Mouse (Mus musculus): Measurements from ENCODE around the gene Polr2e. TPM values are rescaled to one million over a fixed set of nuclear protein-coding genes. Genes with fewer than 3 reads are reported as not detected.

Gene Polr2e
- polyA plus RNA-seq, 1 experiment from 2014 or later = 248 TPM

GRCm38 (mm10) chr10:80028521-80028846 lies 11.1 kb downstream of the Polr2e start:
- no peak for ATAC-seq (ENCODE audit: low FRiP score, low TSS enrichment)
- 92% methylated on average over 13 of the region's 13 CpGs for WGBS
- no peak overlapping the region for H3K4me2 ChIP-seq (replicated peaks; ENCODE audit: low read depth, low read length)

GRCm38 (mm10) chr10:80027681-80028520 lies 11.7 kb downstream of the Polr2e start:
- H3K36me3 ChIP-seq (ENCODE audit: insufficient read depth, low read length) = no peaks in the 10 kb centered on the region
- 72% methylated on average over 20 of the region's 20 CpGs for WGBS
- H3K4me2 ChIP-seq (replicated peaks; ENCODE audit: low read depth, low read length) = no peak overlapping the region

More at GRCm38 (mm10) chr10:80028521-80028846, 11.1 kb downstream of the Polr2e start:
- H3K27me3 ChIP-seq (ENCODE audit: insufficient read depth, low read length) = no peaks in the 10 kb centered on the region
- no peak overlapping the region for H3K27ac ChIP-seq (ENCODE audit: low read length)
- no peaks in the 10 kb centered on the region for H3K36me3 ChIP-seq (ENCODE audit: insufficient read depth, low read length)
- peaks cover 14% of the 10 kb centered on the region for H3K4me1 ChIP-seq (ENCODE audit: insufficient read depth, low read length)
- no peak overlapping the region for H3K9ac ChIP-seq (replicated peaks; ENCODE audit: low read length)
- no peaks in the 10 kb centered on the region for H3K9me3 ChIP-seq (ENCODE audit: low read length)
- H3K4me3 ChIP-seq (ENCODE audit: low read length) = no peak overlapping the region

GRCm38 (mm10) chr10:80025889-80026288 lies 13.7 kb downstream of the Polr2e start:
- WGBS = 59% methylated on average over 12 of the region's 12 CpGs
- Histone ChIP-seq H3K27me3 (ENCODE audit: insufficient read depth, low read length) (no peaks in the 10 kb centered on the region), H3K4me1 (ENCODE audit: insufficient read depth, low read length) (no peaks in the 10 kb centered on the region), H3K9ac (replicated peaks; ENCODE audit: low read length) (no peak overlapping the region), H3K4me3 (ENCODE audit: low read length) (no peak overlapping the region), H3K36me3 (ENCODE audit: insufficient read depth, low read length) (no peaks in the 10 kb centered on the region), H3K9me3 (ENCODE audit: low read length) (no peaks in the 10 kb centered on the region), H3K27ac (ENCODE audit: low read length) (no peak overlapping the region), H3K4me2 (replicated peaks; ENCODE audit: low read depth, low read length) (no peak overlapping the region)
- ATAC-seq (ENCODE audit: low FRiP score, low TSS enrichment) = peak; percentile 20; the same call in 1 of the 2 replicates

More at GRCm38 (mm10) chr10:80027681-80028520, 11.7 kb downstream of the Polr2e start:
- ATAC-seq (ENCODE audit: low FRiP score, low TSS enrichment) = no peak
- H3K9me3 ChIP-seq (ENCODE audit: low read length) = no peaks in the 10 kb centered on the region
- no peak overlapping the region for H3K4me3 ChIP-seq (ENCODE audit: low read length)
- no peak overlapping the region for H3K27ac ChIP-seq (ENCODE audit: low read length)
- peaks cover 9% of the 10 kb centered on the region for H3K4me1 ChIP-seq (ENCODE audit: insufficient read depth, low read length)
- no peak overlapping the region for H3K9ac ChIP-seq (replicated peaks; ENCODE audit: low read length)
- no peaks in the 10 kb centered on the region for H3K27me3 ChIP-seq (ENCODE audit: insufficient read depth, low read length)

- no peaks in the 10 kb centered on the region for H3K4me1 ChIP-seq (ENCODE audit: insufficient read depth, low read length)
- H3K4me3 ChIP-seq (ENCODE audit: low read length) = no peak overlapping the region
- no peak overlapping the region for H3K4me2 ChIP-seq (replicated peaks; ENCODE audit: low read depth, low read length)
- no peak for ATAC-seq (ENCODE audit: low FRiP score, low TSS enrichment)
- H3K9me3 ChIP-seq (ENCODE audit: low read length) = no peaks in the 10 kb centered on the region
- H3K36me3 ChIP-seq (ENCODE audit: insufficient read depth, low read length) = no peaks in the 10 kb centered on the region
- no peaks in the 10 kb centered on the region for H3K27me3 ChIP-seq (ENCODE audit: insufficient read depth, low read length)
- no peak overlapping the region for H3K9ac ChIP-seq (replicated peaks; ENCODE audit: low read length)
- no peak overlapping the region for H3K27ac ChIP-seq (ENCODE audit: low read length)
- WGBS = 68% methylated on average over 10 of the region's 10 CpGs
These were observed 14.1 kb downstream of the Polr2e start for GRCm38 (mm10) chr10:80025463-80025862.

GRCm38 (mm10) chr10:80025044-80025347 lies 14.6 kb downstream of the Polr2e start:
- no peaks in the 10 kb centered on the region for H3K27me3 ChIP-seq (ENCODE audit: insufficient read depth, low read length)
- peaks cover 5% of the 10 kb centered on the region; the same call in 1 of the 2 replicates for H3K4me1 ChIP-seq (ENCODE audit: insufficient read depth, low read length)
- no peaks in the 10 kb centered on the region for H3K9me3 ChIP-seq (ENCODE audit: low read length)
- WGBS = 63% methylated on average over 4 of the region's 4 CpGs
- no peak overlapping the region for H3K4me3 ChIP-seq (ENCODE audit: low read length)
- H3K27ac ChIP-seq (ENCODE audit: low read length) = no peak overlapping the region
- H3K4me2 ChIP-seq (replicated peaks; ENCODE audit: low read depth, low read length) = no peak overlapping the region
- ATAC-seq (ENCODE audit: low FRiP score, low TSS enrichment) = no peak
- H3K36me3 ChIP-seq (ENCODE audit: insufficient read depth, low read length) = no peaks in the 10 kb centered on the region
- no peak overlapping the region for H3K9ac ChIP-seq (replicated peaks; ENCODE audit: low read length)

GRCm38 (mm10) chr10:80024229-80025043 lies 15.2 kb downstream of the Polr2e start:
- Histone ChIP-seq H3K4me3 (ENCODE audit: low read length) (no peak overlapping the region), H3K36me3 (ENCODE audit: insufficient read depth, low read length) (no peaks in the 10 kb centered on the region), H3K27me3 (ENCODE audit: insufficient read depth, low read length) (no peaks in the 10 kb centered on the region), H3K27ac (ENCODE audit: low read length) (no peak overlapping the region), H3K4me1 (ENCODE audit: insufficient read depth, low read length) (peaks cover 6% of the 10 kb centered on the region; the same call in 1 of the 2 replicates), H3K9ac (replicated peaks; ENCODE audit: low read length) (no peak overlapping the region), H3K4me2 (replicated peaks; ENCODE audit: low read depth, low read length) (no peak overlapping the region), H3K9me3 (ENCODE audit: low read length) (no peaks in the 10 kb centered on the region)
- no peak for ATAC-seq (ENCODE audit: low FRiP score, low TSS enrichment)
- WGBS = 78% methylated on average over 15 of the region's 15 CpGs

- H3K9me3 ChIP-seq (ENCODE audit: low read length) = no peaks in the 10 kb centered on the region
- WGBS = 76% methylated on average over 5 of the region's 5 CpGs
- H3K9ac ChIP-seq (replicated peaks; ENCODE audit: low read length) = no peak overlapping the region
- no peaks in the 10 kb centered on the region for H3K36me3 ChIP-seq (ENCODE audit: insufficient read depth, low read length)
- H3K27ac ChIP-seq (ENCODE audit: low read length) = no peak overlapping the region
- H3K27me3 ChIP-seq (ENCODE audit: insufficient read depth, low read length) = no peaks in the 10 kb centered on the region
- no peak overlapping the region for H3K4me3 ChIP-seq (ENCODE audit: low read length)
- ATAC-seq (ENCODE audit: low FRiP score, low TSS enrichment) = no peak
- H3K4me1 ChIP-seq (ENCODE audit: insufficient read depth, low read length) = peaks cover 12% of the 10 kb centered on the region
- no peak overlapping the region for H3K4me2 ChIP-seq (replicated peaks; ENCODE audit: low read depth, low read length)
These were observed 15.8 kb downstream of the Polr2e start for GRCm38 (mm10) chr10:80023758-80024157.

GRCm38 (mm10) chr10:80022806-80023205 lies 16.8 kb downstream of the Polr2e start:
- Histone ChIP-seq H3K4me3 (ENCODE audit: low read length) (no peak overlapping the region), H3K36me3 (ENCODE audit: insufficient read depth, low read length) (no peaks in the 10 kb centered on the region), H3K4me1 (ENCODE audit: insufficient read depth, low read length) (peaks cover 16% of the 10 kb centered on the region), H3K4me2 (replicated peaks; ENCODE audit: low read depth, low read length) (no peak overlapping the region), H3K27ac (ENCODE audit: low read length) (no peak overlapping the region), H3K9me3 (ENCODE audit: low read length) (no peaks in the 10 kb centered on the region), H3K9ac (replicated peaks; ENCODE audit: low read length) (no peak overlapping the region), H3K27me3 (ENCODE audit: insufficient read depth, low read length) (no peaks in the 10 kb centered on the region)
- no peak for ATAC-seq (ENCODE audit: low FRiP score, low TSS enrichment)
- 94% methylated on average over 8 of the region's 8 CpGs for WGBS

GRCm38 (mm10) chr10:80022164-80022563 lies 17.4 kb downstream of the Polr2e start:
- H3K36me3 ChIP-seq (ENCODE audit: insufficient read depth, low read length) = no peaks in the 10 kb centered on the region

GRCm38 (mm10) chr10:80021320-80021641 lies 18.3 kb downstream of the Polr2e start:
- H3K27me3 ChIP-seq (ENCODE audit: insufficient read depth, low read length) = no peaks in the 10 kb centered on the region
- no peak overlapping the region for H3K27ac ChIP-seq (ENCODE audit: low read length)
- WGBS = 83% methylated on average over 11 of the region's 13 CpGs
- no peak for ATAC-seq (ENCODE audit: low FRiP score, low TSS enrichment)
- H3K4me1 ChIP-seq (ENCODE audit: insufficient read depth, low read length) = peaks cover 16% of the 10 kb centered on the region
- H3K9me3 ChIP-seq (ENCODE audit: low read length) = no peaks in the 10 kb centered on the region
- H3K36me3 ChIP-seq (ENCODE audit: insufficient read depth, low read length) = no peaks in the 10 kb centered on the region
- H3K4me3 ChIP-seq (ENCODE audit: low read length) = no peak overlapping the region
- H3K4me2 ChIP-seq (replicated peaks; ENCODE audit: low read depth, low read length) = no peak overlapping the region
- no peak overlapping the region for H3K9ac ChIP-seq (replicated peaks; ENCODE audit: low read length)

More at GRCm38 (mm10) chr10:80022164-80022563, 17.4 kb downstream of the Polr2e start:
- H3K4me3 ChIP-seq (ENCODE audit: low read length) = no peak overlapping the region
- no peaks in the 10 kb centered on the region for H3K27me3 ChIP-seq (ENCODE audit: insufficient read depth, low read length)
- no peaks in the 10 kb centered on the region for H3K9me3 ChIP-seq (ENCODE audit: low read length)
- peaks cover 16% of the 10 kb centered on the region for H3K4me1 ChIP-seq (ENCODE audit: insufficient read depth, low read length)
- 90% methylated on average over 12 of the region's 12 CpGs for WGBS
- no peak overlapping the region for H3K27ac ChIP-seq (ENCODE audit: low read length)
- no peak for ATAC-seq (ENCODE audit: low FRiP score, low TSS enrichment)
- H3K4me2 ChIP-seq (replicated peaks; ENCODE audit: low read depth, low read length) = no peak overlapping the region
- no peak overlapping the region for H3K9ac ChIP-seq (replicated peaks; ENCODE audit: low read length)
